Mouse (Mus musculus): Measurements from ENCODE around the gene Jmjd4.

GRCm38 (mm10) chr11:59483212-59483611 is 33.4 kb downstream of the Jmjd4 start:
- TF ChIP-seq CTCF (conservative IDR thresholded peaks at IDR 0.05 in 1 of 2, IDR thresholded peaks at IDR 0.05 in 1 of 2; ENCODE audit: low read depth in 2 of 2, low read length in 2 of 2) (peak; percentile 36 to 91; a peak in 3 of 4 replicates), MAX (IDR thresholded peaks at IDR 0.05; ENCODE audit: low read length) (no peak), MAFK (IDR thresholded peaks at IDR 0.05; ENCODE audit: insufficient replicate concordance, low read length) (no peak), POLR2AphosphoS2 (IDR thresholded peaks at IDR 0.05; ENCODE audit: low read depth, low read length) (no peak)

All from CH12.LX (cell line).